Mouse (Mus musculus) stomach, postnatal 0 days (tissue): ENCODE results near the gene Ttc30a2.

Source experiments
- CTCF ChIP-seq: IDR thresholded peaks from 2 replicates; pipeline ENCODE4 v1.5.1; 2016; ENCODE audit warnings: antibody characterized with exemption, low read depth, mild to moderate bottlenecking, moderate library complexity
- EP300 ChIP-seq: optimal IDR thresholded peaks from 2 replicates; pipeline ENCODE3; 2016; ENCODE audit warnings: antibody characterized with exemption

GRCm38 (mm10) chr2:75991581-75992205 lies 13.7 kb upstream of the Ttc30a2 start:
- TF ChIP-seq CTCF: no peak
- TF ChIP-seq EP300: no peak
